Mouse (Mus musculus) right cerebral cortex, postnatal 10 days (tissue): ENCODE results near the gene Lims1.

Experiments used
- DNase-seq, 2 experiments: peaks; one replicate each; pipeline ENCODE4 v3.0.0; 2021; ENCODE audit warnings: low spot score in 2 of 2

Lims1 gene

DNA sequence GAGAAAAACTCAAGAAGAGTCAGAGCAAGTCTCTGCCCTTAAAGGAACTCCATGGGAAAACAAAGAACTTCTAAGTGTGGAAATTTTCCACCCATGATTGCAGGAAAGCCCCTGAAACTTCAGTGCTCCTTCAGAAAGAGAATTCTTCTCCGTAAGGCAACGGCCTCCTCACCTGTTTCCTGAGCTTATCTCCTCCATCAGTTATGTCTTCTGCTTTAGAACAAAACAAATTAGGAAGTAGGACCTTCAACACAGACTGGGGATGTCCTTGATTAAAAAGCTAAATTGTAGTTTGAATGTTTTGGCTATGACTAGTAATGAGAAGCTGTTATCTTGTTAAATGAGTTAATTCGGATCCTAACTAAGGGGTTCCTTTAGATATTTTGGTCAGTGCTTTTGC, 20.3 kb downstream of the Lims1 start:
- DNase-seq = no peak

DNA sequence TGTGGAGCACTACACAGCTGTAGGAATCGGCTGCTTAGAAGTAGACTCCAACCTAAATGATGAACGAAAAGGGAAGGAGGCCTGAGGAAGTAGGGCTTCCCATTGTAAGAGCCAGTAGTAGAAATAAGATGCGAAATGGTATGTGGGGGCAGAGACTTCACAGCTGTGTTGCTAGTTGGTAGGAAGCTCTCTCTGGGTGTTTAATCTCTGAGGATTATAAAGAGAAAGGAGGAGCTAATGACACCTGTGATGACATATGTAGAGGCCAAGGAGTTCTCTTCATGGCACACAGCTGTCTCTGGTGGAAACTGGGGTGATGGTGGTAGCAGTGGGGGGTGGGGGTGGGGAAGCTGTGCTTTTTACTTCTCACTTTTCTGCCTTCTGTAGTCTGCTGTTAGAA, 27.3 kb downstream of the Lims1 start:
- DNase-seq = no peak

DNA sequence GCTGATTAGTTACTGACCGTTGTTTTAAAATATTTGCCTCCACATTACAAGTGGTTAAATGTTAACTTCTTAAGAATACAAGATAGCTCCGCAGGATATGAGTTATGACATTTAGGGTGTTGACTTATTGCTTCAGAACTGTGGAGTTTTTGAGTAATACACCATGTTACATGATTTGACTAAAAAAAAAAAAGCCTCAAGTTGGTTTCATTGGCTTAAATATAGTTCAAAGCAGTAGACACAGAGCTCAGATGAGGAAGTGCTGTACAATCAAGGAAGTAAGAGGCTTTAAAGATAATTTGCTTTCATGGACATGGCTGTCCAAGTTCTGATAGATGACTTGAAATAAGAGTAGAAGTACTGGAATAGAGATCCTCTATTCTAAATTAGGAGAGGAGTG, 28.4 kb downstream of the Lims1 start:
- DNase-seq = no peak

DNA sequence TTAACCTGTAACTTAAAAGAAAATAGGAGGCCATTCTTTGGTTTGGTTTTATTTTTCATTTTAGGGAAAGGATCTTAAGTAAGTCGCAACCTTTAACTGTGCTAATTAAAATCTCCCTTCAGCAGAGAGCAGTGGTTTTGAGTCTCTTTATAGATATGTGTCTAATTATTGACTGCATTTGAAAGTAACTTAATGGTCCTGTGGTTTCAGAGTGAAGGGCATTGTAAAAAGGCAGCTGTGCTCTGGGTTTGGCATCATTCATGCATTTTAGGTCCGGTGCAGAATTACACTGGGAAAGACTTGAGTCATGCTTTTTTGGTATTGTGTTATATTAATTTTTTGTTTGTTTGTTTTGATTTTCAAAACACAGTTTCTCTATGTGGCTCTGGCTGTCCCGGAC, 29.1 kb downstream of the Lims1 start:
- DNase-seq = no peak

DNA sequence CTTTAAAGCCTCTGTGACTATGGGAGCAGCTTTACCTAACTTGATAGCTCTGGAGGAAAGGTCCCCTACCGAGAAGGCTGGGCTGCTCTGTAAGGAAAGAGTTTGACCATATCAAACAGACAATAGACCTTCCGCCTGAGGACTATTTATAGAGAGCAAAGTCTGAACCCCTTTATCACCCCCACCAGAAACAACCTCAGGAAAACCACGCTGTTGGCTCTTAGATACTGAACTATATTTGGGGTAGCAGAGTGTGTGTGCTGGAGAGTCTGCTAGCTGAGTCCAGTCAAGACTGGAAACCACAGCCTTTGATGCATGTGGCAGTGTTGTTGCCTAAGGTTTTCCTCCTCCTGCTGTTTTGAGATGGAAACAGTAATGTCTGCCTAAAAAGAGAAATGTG, 31.3 kb downstream of the Lims1 start:
- DNase-seq = no peak

DNA sequence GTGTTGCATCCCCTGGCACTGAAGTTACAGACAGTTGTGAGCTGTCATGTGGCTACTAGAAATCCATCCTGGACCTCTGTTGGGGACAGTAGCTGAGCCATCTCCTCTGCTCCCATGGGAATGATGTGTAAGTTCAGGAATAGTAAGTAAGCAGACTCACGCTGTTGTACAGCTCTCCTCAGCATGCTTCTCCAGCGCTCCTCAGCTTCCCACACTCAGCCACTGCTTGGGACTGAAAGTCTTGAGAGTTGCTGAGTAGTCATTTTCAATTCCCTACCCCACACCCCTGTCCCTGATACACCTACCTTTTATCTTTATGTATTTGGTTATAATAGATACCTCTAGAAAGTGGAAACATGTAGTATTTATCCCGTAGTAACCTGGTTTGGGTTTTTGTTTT, 33.2 kb downstream of the Lims1 start:
- no peak for DNase-seq

DNA sequence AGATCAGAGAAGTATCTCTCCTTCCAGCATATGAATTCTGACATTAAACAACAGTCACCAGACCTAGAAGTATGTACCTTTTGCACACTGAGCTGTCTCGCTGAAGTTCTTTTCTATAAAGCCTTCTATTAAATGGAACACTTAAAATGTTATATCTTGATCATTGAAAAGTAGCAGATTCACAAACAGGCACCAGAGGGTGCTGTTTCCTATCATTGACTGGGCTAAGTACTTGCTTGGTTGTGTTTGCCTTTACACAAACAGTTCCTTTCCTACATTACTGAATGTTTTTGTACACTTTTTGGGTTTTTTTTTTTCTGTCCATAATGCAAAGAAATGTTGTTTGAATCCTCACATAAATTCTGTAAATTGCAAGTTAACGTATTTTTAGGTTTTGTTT, 35.9 kb downstream of the Lims1 start:
- DNase-seq = peak; percentile 53 to 56

DNA sequence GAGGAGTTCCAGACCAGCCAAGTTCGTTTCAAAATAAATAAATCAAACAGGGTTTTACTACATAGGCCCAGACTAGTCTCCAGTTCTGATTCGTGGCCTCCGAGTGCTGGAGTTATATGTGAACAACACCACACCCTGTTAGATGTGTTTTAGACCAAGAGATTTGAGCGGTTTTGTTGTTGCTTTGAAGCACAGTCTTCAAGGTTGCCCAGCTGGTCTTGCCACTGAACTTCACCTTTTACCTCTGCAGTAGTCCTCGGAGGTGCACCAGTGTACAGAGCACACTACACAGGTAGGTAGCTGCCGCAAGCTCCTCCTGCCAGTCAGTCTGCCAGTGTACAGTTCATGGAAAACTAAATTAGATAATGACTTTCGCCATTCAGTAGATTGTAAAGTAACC, 36.7 kb downstream of the Lims1 start:
- no peak for DNase-seq

DNA sequence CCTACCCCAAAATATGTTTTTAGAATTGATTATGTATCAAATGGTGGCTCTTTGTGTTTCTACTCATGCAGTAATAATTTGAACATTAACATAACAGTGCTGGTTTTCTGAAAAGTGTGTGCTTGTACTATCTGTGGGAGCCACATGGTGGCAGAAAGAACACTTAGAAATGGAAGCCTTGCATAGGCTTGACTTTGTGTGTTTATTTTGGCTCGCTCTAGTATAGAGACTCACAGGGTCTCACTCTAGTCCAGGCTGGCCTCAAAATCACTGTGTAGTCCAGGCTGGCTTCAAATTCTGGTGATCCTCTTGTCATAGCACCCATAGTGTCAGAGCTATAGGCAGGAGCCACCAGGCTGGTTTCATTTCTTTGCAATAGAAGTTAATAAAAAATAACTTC, 39.5 kb downstream of the Lims1 start:
- no peak for DNase-seq

DNA sequence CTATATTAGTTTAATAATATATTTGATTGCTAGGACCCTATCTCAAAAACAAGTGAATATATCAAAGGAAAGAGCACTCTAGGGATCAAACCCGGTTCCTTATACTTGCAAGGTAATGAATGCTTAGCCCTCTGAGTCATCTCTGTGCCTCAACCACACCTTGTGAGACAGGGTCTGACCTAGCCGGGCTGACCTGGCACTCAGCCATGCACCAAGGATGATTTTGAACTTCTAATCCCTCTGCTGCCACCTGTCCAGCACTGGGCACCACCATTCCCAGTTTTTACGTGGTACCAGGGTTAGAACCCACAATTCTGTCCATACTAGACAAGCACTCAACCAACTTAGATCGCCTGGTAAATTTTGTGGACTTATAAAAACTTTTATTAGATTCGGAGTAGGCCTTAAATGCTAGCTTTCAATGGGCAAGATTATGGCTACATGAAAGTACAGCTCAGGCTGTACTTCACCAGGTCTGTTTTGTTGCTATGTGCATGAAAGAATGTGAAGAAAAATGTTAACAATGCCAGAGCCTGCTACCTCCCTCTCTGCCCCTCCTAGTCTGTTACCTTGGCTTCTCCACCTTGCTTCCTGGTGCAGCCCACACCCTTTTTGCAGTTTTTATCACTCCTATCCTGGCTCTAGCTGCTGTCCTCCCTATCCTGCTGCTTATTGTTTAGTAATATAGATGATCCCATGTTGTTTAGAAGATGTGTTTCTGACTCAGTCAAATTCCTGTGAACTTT, 41.7 kb downstream of the Lims1 start:
- DNase-seq = no peak

DNA sequence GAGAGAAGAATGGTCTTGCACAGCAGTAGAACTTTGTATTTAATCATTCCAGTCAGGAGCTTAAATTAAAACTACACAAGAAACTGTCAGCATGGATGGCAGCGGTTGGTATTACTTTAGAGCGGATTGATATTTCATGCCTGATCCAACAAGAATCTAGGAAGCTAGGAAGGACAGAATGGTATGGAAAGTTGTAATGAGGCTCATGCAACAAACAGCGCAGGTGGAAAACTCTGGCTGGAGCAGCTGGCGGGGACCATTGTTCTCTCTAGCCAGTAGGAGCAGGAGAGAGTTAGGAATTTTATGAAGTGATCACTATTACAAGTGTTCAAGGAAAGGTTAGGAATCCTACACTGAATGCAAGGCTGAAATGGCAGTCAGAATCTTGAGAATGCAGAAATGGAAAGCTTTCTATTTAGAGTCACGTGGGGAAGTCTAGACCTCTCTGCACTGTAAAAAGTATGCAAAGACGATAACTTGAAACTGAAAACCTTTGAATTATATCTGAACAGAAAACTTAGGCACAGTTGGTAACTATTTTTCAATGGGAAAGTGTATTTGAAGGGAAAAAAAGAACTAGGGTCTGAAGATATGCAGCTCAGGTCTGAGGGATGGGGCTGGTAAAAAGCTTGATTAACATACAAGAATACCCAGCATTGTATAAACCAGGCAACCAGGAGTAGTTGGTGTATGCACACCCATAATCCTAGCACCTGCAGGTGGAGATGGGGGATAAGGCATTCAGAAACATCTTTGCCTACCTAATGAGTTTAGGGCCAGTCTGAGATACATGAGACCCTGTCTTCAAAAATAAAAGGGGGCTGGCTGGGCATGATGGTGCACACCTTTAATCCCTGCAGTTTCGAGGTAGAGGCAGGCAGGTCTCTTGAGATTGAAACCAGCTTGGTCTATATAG, 45.8 kb downstream of the Lims1 start:
- DNase-seq = no peak

DNA sequence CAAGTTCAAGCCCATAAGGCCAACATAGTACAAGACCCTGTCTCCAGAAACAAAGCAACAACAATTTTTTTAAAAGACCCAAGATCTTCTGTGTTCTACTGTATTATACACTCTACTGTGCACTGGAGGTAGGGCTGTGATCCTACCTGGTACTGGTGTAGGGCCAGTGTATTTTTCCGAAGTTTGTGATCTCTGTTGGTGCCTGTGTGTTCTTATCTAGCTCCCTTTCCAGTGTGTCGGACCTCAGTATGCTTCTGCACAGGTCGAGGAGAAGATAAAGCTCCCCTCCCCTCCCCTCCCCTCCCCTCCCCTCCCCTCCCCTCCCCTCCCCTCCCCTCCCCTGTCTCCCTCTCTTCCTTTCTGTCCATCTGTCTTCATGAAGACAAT, 46.4 kb downstream of the Lims1 start:
- DNase-seq = no peak

DNA sequence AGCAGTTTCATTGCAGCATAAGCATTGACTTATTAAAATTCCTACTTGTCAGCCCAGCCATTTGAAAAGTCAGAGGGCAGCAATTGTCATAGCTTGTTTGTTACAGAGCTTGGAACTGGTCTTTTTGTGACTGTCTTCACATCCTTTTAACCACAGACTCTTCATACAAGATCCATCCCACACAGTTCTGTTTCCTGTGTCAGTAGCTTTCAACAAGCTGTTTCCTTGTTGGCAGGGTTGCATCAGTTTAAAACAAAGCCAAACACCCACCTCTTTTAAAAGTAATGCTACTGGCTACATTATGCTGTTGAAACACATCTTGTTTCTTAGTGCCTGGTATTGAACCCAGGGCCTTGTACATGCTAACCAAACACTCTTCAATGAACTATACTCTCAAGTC, 46.9 kb downstream of the Lims1 start:
- peak in 1 of 2 experiments; percentile 46 for DNase-seq

DNA sequence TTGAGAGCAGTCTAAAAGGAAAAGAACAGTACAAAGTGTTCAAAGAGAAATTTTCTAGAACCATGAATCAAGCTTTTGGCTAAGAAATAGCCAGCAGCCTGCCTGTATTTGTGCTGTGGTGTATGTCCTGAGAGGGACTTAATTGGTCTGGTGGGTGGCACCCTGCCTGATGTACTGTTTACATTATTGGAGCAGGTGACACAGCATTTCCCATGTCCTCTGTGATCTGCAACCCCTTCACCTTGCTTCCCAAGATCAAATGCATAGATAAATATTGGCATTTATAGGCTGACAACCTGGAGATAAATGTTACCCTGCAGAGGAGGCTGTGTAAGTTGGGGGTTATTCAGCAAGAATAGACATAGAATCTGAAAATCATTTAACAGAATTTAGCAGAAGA, 47.3 kb downstream of the Lims1 start:
- no peak for DNase-seq

DNA sequence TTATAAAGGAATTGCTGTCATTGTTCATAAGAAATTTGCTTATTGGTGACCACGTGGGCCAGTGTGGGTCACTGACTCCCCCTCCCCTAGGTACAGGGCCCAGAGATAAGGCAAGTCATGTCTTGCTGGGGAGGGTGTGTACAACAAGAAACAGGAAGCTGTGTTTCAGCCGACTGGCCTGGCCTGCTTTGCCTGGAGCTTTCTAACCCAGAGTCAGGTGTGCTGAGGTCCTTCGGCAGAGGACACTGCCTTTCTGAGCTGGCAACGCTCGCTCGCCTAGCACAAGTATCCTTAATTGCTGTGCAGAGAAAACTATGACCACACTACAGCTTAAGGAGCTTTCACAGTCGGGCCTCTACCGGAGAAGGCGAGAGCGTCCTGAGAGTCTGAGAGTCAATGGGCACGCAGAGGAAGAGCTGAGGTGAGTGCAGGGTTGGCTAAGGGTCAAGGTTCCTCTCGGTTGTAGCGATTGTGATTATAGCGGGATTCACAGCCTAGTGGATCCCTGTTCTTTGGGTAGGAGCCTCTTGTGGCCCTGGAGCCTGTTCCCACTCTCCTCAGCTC, 48.1 kb downstream of the Lims1 start:
- no peak for DNase-seq

DNA sequence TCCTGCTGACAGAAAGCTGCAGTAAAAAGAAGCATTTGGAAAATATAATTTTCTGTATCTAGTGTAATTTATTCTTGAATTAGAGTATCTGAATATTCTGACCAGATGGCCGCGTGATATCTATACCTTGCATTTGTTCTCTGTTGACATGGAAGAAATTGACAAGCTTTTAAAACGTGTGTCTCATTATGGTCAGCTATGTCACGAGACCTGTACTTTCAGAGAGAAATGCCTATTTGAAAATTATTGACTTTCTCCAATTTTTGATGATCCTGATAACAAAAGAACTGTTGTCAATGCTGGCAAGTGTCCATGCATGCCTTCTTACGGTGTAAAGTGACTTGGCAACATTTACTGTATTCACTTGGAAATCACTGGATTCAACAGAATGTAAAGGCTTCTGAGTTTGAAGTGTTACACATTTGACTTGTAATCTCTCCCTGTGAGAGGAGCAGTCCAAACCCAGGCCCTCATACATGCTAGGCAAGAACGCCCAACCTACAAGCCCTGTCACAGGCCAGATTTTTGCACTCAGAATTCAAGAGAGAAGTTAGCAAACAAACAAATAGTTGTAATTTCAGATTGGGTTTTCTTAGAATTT, 49.3 kb downstream of the Lims1 start:
- no peak for DNase-seq

DNA sequence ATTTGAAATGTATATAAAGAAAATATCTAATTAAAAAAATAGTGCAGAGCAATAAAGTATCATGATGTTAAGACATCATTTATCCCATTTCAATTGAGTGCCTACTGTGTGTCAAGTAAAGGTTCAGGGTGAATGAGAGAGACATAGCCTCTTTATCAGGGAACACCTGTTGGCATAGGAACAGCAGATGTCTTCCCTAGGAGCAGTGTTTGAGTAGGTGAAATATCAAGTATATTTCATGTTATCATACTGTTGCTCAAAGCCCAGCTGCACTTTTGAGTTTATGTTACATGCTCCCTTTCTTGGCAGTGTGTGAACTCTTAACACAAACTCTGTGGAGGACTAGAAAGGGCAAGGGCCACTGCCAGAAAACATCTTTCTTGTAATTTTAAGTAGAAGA, 50.6 kb downstream of the Lims1 start:
- DNase-seq = no peak

DNA sequence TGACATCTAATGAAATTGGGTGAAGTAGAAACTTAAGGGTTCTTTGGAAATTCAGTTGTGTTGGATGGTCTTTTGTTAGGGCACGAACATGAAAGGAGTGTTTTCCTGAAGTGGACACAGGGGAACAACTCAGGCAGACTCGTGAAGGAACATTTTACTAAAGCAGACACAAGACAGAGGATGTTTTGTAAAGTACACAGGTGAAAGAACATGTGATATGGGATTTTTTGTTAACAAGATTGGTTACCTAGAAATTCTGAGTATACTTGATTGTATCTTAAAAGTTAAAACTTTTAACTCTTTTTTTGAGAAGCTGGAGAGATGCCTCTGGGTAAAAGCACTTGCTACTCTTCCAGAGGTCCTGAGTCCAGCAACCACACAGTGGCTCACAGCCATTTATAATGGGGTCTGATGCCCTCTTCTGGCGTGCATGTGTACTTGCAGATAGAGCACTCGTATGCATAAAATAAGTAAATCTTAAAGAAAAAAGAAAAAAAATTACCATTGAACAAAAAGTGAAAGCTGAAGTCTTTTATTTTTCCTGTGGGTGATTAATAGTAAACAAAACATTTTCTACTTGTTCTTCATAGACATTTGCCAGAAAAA, 54.4 kb downstream of the Lims1 start:
- DNase-seq = no peak

DNA sequence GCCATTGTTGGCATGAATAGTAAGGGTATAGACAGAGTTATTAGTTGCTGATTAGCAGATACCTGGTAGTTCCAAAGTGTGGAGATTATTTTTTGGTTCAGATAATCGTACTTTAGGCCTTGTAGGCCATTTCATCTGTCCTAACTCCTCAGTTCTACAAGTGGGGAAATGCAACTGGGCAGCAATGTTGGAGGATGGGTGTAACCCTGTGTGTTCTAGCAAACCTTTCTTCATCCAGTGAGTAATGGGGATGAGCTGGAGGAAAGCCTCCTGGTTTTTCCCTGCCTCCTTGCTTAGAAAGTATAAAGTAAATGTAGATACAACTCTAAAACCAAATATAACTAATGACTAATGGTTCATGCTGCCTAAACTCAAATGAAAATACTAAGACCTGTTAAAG, 55.1 kb downstream of the Lims1 start:
- no peak for DNase-seq

DNA sequence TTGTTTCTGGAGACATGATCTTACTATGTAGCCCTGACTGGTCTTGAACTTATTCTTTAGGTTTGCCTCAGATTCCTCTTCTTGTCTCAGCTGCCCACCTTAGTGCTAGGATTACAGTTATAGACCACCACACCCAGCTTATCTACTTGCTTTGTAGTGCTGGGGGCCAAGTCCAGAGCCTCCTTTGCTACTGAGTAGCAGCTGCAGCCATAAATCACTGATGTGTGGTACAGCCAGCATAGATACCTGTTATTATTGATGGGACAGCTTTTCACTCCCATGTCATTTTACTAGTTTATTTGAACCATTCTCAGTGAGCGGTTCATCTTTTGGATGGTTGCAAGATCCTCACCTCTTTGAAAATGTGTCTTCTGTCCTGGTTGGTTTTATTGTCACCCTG, 56.4 kb downstream of the Lims1 start:
- no peak for DNase-seq

DNA sequence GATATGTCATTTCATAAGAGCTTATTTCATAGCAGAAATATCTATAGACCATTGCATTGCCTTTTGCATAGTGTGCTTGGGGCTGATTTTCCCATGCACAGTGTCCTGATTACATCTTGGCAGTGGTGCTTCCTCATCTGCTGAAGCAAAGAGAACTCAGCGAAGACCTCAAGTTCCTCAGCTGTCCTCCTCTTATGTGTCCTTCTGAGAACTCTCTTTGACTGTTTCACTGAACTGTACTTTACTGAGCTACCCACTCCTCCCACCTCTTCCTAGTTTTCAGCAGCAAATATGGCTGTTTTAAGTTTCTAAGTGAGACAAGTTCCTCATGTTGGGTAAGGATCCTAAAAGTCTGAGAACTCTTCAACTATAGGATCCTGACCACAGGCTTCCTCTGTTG, 58.6 kb downstream of the Lims1 start:
- DNase-seq = no peak

DNA sequence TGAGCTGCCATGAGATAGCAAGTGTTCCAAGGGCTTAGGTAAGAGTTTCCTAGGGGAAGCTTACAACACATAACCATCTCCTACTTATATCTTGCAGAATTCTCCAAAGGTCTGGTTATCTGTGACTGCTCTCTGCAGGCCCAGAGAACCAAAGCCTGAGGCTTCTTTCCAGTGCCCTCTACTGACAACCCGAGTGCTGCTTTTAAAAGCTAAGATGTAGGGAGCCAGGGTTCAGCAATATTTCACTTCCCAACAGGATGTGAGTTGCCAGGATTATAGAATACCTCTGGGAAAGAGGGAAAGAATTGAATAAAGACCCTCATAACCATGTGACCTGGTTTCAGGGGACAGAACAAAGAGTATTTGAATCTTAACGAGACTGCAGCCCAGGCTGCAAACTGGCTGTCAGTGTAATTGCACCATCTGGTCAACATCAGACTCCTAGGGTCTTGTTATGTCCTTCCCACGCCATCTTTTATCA, 59.4 kb downstream of the Lims1 start:
- no peak for DNase-seq
